Mouse (Mus musculus) testis, postnatal 10 days (tissue): ENCODE measurements at regions not wholly inside any gene's neighbourhood (a gene's known extent, or its start where the extent isn't known, plus 50 kb on each side); places are given as distances from the start of the nearest gene placed in this dataset.

Source experiments
- DNase-seq: peaks from one replicate; pipeline ENCODE4 v3.0.0; 2021; ENCODE audit warnings: low spot score

- DNase-seq = no peak
These were observed 95.9 kb upstream of the Tmtc4 start for GRCm38 (mm10) chr14:123079733-123080132.

- no peak for DNase-seq
These were observed 95.0 kb upstream of the Tmtc4 start for GRCm38 (mm10) chr14:123078804-123079203.

GRCm38 (mm10) chr14:123066344-123066743 lies 82.5 kb upstream of the Tmtc4 start:
- DNase-seq = no peak

- DNase-seq = no peak
These were observed 81.7 kb upstream of the Tmtc4 start for GRCm38 (mm10) chr14:123065566-123065965.

- no peak for DNase-seq
These were observed 81.3 kb upstream of the Tmtc4 start for GRCm38 (mm10) chr14:123065136-123065535.

GRCm38 (mm10) chr14:123062908-123063307 lies 79.1 kb upstream of the Tmtc4 start:
- no peak for DNase-seq

GRCm38 (mm10) chr14:123056976-123057375 lies 73.1 kb upstream of the Tmtc4 start:
- no peak for DNase-seq

GRCm38 (mm10) chr14:123048451-123048850 lies 64.6 kb upstream of the Tmtc4 start:
- DNase-seq = no peak

- DNase-seq = no peak
These were observed 56.2 kb upstream of the Tmtc4 start for GRCm38 (mm10) chr14:123040046-123040445.

GRCm38 (mm10) chr14:123037444-123037843 lies 53.6 kb upstream of the Tmtc4 start:
- DNase-seq = no peak
